Mouse (Mus musculus): ENCODE data around the gene Fcrlb. TPM values are rescaled to one million over a fixed set of nuclear protein-coding genes. Genes with fewer than 3 reads are reported as not detected.

Fcrlb gene
- polyA plus RNA-seq, 1 experiment from 2014 or later: 0.26 TPM

DNA sequence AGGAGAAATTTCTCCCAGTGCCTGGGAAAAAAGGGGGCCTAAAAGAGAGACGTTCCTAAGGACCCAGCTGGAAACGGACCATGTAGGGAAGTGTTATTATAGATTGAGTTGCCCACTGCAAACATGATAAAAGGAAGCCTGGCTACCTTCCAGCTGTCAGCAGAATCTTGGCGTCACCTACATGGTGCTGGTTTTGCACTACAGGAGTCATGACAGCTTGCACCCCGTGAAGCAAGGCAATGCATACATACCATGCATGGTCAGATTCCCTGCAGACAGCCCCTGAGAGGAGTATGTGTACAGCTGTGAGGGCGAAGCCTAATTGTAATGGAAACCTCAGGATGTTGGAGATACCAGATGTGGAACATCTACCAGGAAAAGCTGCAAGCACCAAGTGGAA is 2.9 kb upstream of the Fcrlb start:
- 41% methylated on average over 5 of the region's 5 CpGs for WGBS
- H3K27me3 ChIP-seq (replicated peaks; ENCODE audit: insufficient read depth, low read length): no peaks in the 10 kb centered on the region; the same call in 1 of the 2 replicates
- H3K36me3 ChIP-seq (ENCODE audit: insufficient read depth, low read length): no peaks in the 10 kb centered on the region
- H3K4me2 ChIP-seq (replicated peaks; ENCODE audit: low read depth, low read length): no peak overlapping the region
- TF ChIP-seq CTCF (IDR thresholded peaks at IDR 0.05) (no peak), EP300 (IDR thresholded peaks at IDR 0.05) (no peak)
- H3K9ac ChIP-seq (replicated peaks; ENCODE audit: low read depth): no peak overlapping the region
- H3K9me3 ChIP-seq (ENCODE audit: low read length): no peaks in the 10 kb centered on the region
- no peaks in the 10 kb centered on the region for H3K4me1 ChIP-seq (ENCODE audit: insufficient read depth, low read depth, low read length)
- no peak overlapping the region for H3K27ac ChIP-seq (ENCODE audit: low read length)
- no peak overlapping the region for H3K4me3 ChIP-seq (ENCODE audit: low read depth, low read length)
- ATAC-seq: no peak
- DNase-seq (ENCODE audit: low spot score): no peak

DNA sequence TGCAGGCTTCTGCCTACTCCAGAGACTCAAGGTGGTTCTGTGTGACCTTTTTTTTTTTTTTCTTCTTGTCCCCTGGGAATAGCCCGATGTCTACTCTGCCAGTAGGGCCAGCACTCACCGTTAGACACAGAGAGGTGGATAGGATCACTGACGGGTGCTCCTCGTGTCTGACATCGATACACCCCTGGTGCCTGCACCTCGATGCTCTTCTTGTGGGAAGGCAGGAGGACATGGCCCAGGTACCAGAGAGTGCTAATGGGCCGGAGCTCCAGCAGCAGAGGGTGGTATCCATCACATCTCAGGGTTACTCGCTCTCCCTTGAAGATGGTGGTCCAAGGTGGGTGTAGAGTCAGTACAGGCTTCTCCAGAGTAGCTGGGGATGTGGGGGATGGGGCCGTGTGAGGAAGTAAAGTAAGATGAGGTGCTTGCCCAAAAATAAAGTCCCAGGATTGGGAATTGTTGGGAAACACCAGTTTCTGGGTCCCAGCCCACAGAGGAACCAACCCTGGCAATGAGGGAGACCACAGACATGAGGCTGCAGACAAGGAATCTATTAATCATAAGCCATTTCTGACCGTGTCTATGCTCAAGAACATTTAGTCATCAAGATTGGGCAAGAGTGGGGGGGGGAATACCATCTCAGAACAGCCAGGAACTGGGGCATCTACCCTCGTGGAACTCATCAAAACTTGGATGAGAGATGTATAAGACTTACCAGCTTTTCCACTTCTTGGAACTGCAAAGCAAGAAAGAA is 657 bp downstream of the Fcrlb start:
- DNase-seq (ENCODE audit: low spot score): no peak
- 75% methylated on average over 11 of the region's 11 CpGs for WGBS
- H3K9me3 ChIP-seq (ENCODE audit: low read length): no peaks in the 10 kb centered on the region
- no peaks in the 10 kb centered on the region for H3K36me3 ChIP-seq (ENCODE audit: insufficient read depth, low read length)
- no peak overlapping the region for H3K4me2 ChIP-seq (replicated peaks; ENCODE audit: low read depth, low read length)
- ATAC-seq: no peak
- H3K4me3 ChIP-seq (ENCODE audit: low read depth, low read length): no peak overlapping the region
- TF ChIP-seq CTCF (IDR thresholded peaks at IDR 0.05) (no peak), EP300 (IDR thresholded peaks at IDR 0.05) (no peak)
- H3K9ac ChIP-seq (replicated peaks; ENCODE audit: low read depth): no peak overlapping the region
- peaks cover 4% of the 10 kb centered on the region for H3K4me1 ChIP-seq (ENCODE audit: insufficient read depth, low read depth, low read length)
- H3K27me3 ChIP-seq (replicated peaks; ENCODE audit: insufficient read depth, low read length): peaks cover 16% of the 10 kb centered on the region
- H3K27ac ChIP-seq (ENCODE audit: low read length): no peak overlapping the region

GRCm38 (mm10) chr1:170908341-170908740 is 4.4 kb downstream of the Fcrlb start:
- Histone ChIP-seq H3K9ac (replicated peaks; ENCODE audit: low read depth) (no peak overlapping the region), H3K27me3 (replicated peaks; ENCODE audit: insufficient read depth, low read length) (peaks cover 19% of the 10 kb centered on the region), H3K9me3 (ENCODE audit: low read length) (no peaks in the 10 kb centered on the region), H3K4me3 (ENCODE audit: low read depth, low read length) (peak overlapping the region; percentile 29), H3K36me3 (ENCODE audit: insufficient read depth, low read length) (no peaks in the 10 kb centered on the region), H3K27ac (ENCODE audit: low read length) (no peak overlapping the region), H3K4me1 (ENCODE audit: insufficient read depth, low read depth, low read length) (peaks cover 4% of the 10 kb centered on the region), H3K4me2 (replicated peaks; ENCODE audit: low read depth, low read length) (peak overlapping the region; percentile 49)
- no peak for DNase-seq (ENCODE audit: low spot score)
- no peak for TF ChIP-seq CTCF (IDR thresholded peaks at IDR 0.05)
- TF ChIP-seq EP300 (IDR thresholded peaks at IDR 0.05): no peak
- no peak for ATAC-seq
- whole genome bisulfite sequencing: 5% methylated on average over 21 of the region's 21 CpGs

DNA sequence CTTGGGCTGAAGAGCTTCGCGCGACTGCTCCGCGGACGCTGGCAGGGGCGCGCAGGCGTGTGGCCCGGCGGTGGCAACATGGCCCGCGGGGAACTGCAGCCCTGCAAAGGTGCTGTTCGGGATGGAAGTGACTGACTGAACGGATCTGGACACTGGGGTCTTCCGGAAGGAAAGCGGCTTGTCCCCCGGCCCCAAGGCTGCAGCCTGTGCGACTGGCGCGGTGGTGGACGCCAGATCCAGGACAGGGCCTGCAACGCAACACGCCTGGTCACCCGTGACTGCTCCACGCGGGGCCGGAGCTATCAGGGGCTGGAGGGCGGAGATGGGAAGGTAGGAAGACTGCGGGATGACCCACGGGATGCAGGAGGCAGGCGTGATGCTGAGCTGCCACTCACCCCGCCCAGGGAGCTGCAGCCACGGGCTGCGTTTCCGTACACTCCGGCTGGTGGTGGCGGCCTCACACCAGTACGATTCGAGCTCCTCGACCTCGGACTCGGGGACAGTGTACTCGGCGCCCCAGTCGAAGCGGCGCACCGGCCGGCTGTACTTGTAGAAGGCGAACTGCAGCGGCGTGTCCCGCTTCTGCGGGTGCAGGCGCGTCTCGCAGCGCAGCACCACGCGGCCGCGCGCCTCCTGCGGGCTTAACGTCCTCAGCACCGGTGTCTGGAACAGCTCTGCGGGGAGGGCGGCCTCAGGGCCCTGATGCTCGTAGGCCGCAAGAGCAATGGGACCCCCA is 5.1 kb downstream of the Fcrlb start:
- Histone ChIP-seq H3K27me3 (replicated peaks; ENCODE audit: insufficient read depth, low read length) (peaks cover 19% of the 10 kb centered on the region), H3K36me3 (ENCODE audit: insufficient read depth, low read length) (no peaks in the 10 kb centered on the region), H3K4me2 (replicated peaks; ENCODE audit: low read depth, low read length) (peak overlapping the region; percentile 49), H3K9me3 (ENCODE audit: low read length) (no peaks in the 10 kb centered on the region), H3K27ac (ENCODE audit: low read length) (no peak overlapping the region), H3K9ac (replicated peaks; ENCODE audit: low read depth) (no peak overlapping the region), H3K4me3 (ENCODE audit: low read depth, low read length) (peak overlapping the region; percentile 29), H3K4me1 (ENCODE audit: insufficient read depth, low read depth, low read length) (peaks cover 4% of the 10 kb centered on the region)
- TF ChIP-seq CTCF (IDR thresholded peaks at IDR 0.05): 0 out of 2 replicates have a peak, but pooled peaks have one; percentile 9
- no peak for TF ChIP-seq EP300 (IDR thresholded peaks at IDR 0.05)
- 2% methylated on average over 60 of the region's 71 CpGs for WGBS
- peak; percentile 40 for ATAC-seq
- DNase-seq (ENCODE audit: low spot score): peak; percentile 5

- H3K27me3 ChIP-seq (replicated peaks; ENCODE audit: insufficient read depth, low read length): peaks cover 19% of the 10 kb centered on the region
- TF ChIP-seq CTCF (IDR thresholded peaks at IDR 0.05) (no peak), EP300 (IDR thresholded peaks at IDR 0.05) (no peak)
- 24% methylated on average over 11 of the region's 11 CpGs for WGBS
Measured at GRCm38 (mm10) chr1:170907111-170907455, 5.7 kb downstream of the Fcrlb start.

DNA sequence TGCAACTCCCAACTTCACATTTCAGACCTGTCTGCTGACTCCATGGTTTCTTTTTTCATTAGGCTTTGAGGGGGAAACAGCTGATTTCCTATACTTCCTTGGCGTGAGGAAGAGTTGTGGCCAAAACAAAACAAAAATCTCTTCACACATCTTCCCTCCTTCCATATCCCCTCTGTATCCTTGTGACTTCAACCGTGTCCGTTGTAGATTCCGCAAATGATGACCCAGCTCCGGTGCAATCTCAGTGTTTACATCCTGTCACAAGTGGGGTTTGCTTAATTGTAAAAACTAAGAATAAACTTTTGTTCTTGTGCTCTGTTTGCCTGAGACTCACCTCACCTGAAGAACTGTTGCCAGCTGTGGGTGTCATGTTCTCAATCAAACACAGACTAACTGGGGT is 9.3 kb downstream of the Fcrlb start:
- TF ChIP-seq CTCF (IDR thresholded peaks at IDR 0.05) (no peak), EP300 (IDR thresholded peaks at IDR 0.05) (no peak)
- no peak for DNase-seq (ENCODE audit: low spot score)
- whole genome bisulfite sequencing: 20% methylated on average over 5 of the region's 5 CpGs
- H3K27ac ChIP-seq (ENCODE audit: low read length): no peak overlapping the region
- H3K36me3 ChIP-seq (ENCODE audit: insufficient read depth, low read length): no peaks in the 10 kb centered on the region
- no peak overlapping the region for H3K9ac ChIP-seq (replicated peaks; ENCODE audit: low read depth)
- no peak overlapping the region for H3K4me3 ChIP-seq (ENCODE audit: low read depth, low read length)
- H3K27me3 ChIP-seq (replicated peaks; ENCODE audit: insufficient read depth, low read length): peaks cover 15% of the 10 kb centered on the region
- ATAC-seq: no peak
- H3K4me2 ChIP-seq (replicated peaks; ENCODE audit: low read depth, low read length): no peak overlapping the region
- no peaks in the 10 kb centered on the region for H3K9me3 ChIP-seq (ENCODE audit: low read length)
- H3K4me1 ChIP-seq (ENCODE audit: insufficient read depth, low read depth, low read length): peaks cover 2% of the 10 kb centered on the region

More at GRCm38 (mm10) chr1:170907111-170907455, 5.7 kb downstream of the Fcrlb start:
- H3K4me2 ChIP-seq (replicated peaks; ENCODE audit: low read depth, low read length): peak overlapping the region; percentile 49
- peaks cover 4% of the 10 kb centered on the region for H3K4me1 ChIP-seq (ENCODE audit: insufficient read depth, low read depth, low read length)
- no peak overlapping the region for H3K27ac ChIP-seq (ENCODE audit: low read length)
- H3K4me3 ChIP-seq (ENCODE audit: low read depth, low read length): peak overlapping the region; percentile 29; the same call in 1 of the 2 replicates
- no peak overlapping the region for H3K9ac ChIP-seq (replicated peaks; ENCODE audit: low read depth)
- no peaks in the 10 kb centered on the region for H3K36me3 ChIP-seq (ENCODE audit: insufficient read depth, low read length)
- no peaks in the 10 kb centered on the region for H3K9me3 ChIP-seq (ENCODE audit: low read length)
- no peak for DNase-seq (ENCODE audit: low spot score)
- no peak for ATAC-seq
